Mouse (Mus musculus): ENCODE measurements at regions not wholly inside any gene's neighbourhood (a gene's known extent, or its start where the extent isn't known, plus 50 kb on each side); places are given as distances from the start of the nearest gene placed in this dataset.

DNA sequence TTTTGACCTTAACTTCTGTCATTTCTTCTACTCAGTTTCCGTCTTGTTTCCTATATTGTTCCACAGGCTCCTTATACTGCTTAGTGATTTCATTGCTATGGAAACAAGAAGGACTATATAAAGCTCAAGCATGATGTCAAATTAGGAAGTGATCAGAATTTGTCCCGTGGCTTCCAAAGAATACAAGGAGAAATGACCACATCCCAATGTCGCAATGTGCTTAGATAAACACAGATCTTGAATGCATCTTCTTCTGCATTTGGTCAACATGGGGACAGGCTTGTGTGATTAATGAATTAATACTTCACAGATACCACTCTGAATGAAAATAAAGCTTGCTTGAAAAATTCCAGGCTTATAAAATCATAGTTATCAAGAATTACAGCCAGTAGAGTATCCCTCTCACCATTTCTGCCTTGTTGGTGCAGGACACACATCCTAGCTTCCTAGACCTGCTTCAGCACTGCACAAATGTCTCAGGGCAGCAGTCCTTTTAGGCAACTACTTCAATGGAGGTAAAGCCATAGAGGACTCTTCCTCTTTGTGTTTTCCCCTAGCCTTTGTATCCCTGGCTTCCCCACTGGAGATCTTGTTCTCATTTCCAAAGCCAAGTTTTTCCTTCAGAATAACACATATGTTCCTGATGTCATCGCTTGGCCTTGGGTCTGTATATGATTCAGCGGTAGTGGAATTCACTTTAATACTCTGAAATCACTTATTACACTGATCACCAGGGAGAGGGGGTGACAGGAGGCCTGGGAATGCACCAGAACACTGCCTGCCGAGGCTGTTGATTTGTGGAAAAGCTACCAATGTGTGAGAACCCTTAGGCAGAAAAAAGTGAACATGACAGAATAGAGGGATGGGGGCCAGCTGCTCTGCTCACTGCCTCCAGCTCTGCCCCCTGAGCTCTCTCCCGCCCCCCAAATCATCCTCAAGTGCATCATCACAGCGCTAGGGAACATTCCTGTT is 97.9 kb upstream of the Ccn6 start:
- no peak for ATAC-seq (replicated peaks; ENCODE audit: low FRiP score)

DNA sequence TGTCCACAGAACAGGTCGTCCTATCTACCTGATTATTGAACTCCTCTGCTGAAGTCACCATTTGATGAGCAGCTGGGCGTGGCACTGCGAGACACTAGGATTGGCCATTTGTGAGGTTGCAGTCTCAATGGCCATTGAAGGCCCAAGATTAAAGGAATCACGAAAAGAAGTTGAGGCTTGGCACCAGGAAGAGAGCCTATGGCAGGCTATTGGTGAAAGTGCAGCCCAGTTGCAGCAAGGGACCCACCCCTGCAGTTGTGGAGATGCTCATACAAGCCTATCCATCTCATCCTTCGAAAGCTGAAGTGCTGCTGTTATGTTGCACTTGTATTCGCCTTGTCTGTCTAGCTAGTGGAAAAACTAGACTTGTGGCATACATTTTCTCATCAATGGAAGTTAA is 96.5 kb upstream of the Ccn6 start:
- Histone ChIP-seq H3K36me3 (ENCODE audit: control insufficient read depth, insufficient read depth, low read length) (no peaks in the 10 kb centered on the region), H3K27me3 (replicated peaks; ENCODE audit: control insufficient read depth, insufficient read depth, low read length) (no peaks in the 10 kb centered on the region), H3K4me2 (no peak overlapping the region), H3K27ac (ENCODE audit: low read depth, low read length) (no peak overlapping the region), H3K9ac (ENCODE audit: low read depth, low read length) (no peak overlapping the region), H3K4me1 (replicated peaks; ENCODE audit: control insufficient read depth, insufficient read depth, low read length) (no peaks in the 10 kb centered on the region), H3K4me3 (ENCODE audit: low read depth, low read length) (no peak overlapping the region), H3K9me3 (ENCODE audit: control insufficient read depth, low read length) (no peaks in the 10 kb centered on the region)
- WGBS: 82% methylated on average over 6 of the region's 6 CpGs
- DNase-seq (ENCODE audit: low spot score) (no peak), ATAC-seq (replicated peaks; ENCODE audit: low FRiP score) (no peak)

More for the DNA sequence above, 97.9 kb upstream of the Ccn6 start:
- Histone ChIP-seq H3K4me1 (replicated peaks; ENCODE audit: control insufficient read depth, insufficient read depth, low read length) (no peaks in the 10 kb centered on the region), H3K4me3 (ENCODE audit: low read depth, low read length) (no peak overlapping the region), H3K9me3 (ENCODE audit: control insufficient read depth, low read length) (no peaks in the 10 kb centered on the region), H3K4me2 (no peak overlapping the region), H3K27ac (ENCODE audit: low read depth, low read length) (no peak overlapping the region), H3K27me3 (replicated peaks; ENCODE audit: control insufficient read depth, insufficient read depth, low read length) (no peaks in the 10 kb centered on the region), H3K36me3 (ENCODE audit: control insufficient read depth, insufficient read depth, low read length) (no peaks in the 10 kb centered on the region), H3K9ac (ENCODE audit: low read depth, low read length) (no peak overlapping the region)
- no peak for DNase-seq (ENCODE audit: low spot score)
- 65% methylated on average over 8 of the region's 8 CpGs for WGBS

DNA sequence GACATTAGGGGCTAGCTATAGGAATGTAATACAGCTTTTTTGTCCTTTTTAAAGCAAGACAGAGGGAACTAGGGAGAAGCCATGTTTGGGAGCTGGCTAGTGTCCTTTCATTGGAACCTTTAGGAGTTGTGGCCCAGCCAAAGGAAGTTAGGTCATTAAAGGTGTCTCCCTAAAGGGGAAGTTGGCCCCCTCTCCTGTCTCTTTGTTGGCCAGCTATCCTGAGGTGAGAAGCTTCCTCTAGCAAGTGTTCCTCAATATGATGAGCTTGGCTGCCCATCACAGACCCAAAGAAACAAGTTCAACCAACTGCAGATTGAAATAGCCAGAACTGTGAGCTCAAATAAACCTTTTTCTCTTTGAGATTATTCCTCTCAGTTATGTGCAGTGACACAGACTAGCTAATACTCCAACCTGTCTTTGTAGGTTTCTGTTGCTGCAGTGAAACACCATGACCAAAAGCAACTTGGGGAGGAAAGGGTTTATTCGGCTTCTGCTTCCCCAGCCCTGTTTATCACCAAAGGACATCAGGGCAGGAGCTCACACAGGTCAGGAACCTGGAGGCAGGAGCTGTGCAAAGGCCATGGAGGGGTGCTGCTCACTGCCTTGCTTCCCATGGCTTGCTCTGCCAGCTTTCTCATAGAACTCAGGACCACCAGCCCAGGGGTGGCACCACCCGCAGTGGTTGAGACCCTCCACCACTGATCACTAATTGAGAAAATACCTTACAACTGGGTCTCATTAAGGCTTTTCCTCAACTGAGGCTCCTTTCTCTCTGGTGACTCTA is 94.0 kb upstream of the Ccn6 start:
- WGBS: 78% methylated on average over 2 of the region's 2 CpGs
- no peaks in the 10 kb centered on the region for H3K4me1 ChIP-seq (replicated peaks; ENCODE audit: control insufficient read depth, insufficient read depth, low read length)
- H3K9me3 ChIP-seq (ENCODE audit: control insufficient read depth, low read length): no peaks in the 10 kb centered on the region
- H3K27ac ChIP-seq (ENCODE audit: low read depth, low read length): no peak overlapping the region
- H3K27me3 ChIP-seq (replicated peaks; ENCODE audit: control insufficient read depth, insufficient read depth, low read length): no peaks in the 10 kb centered on the region
- no peak overlapping the region for H3K9ac ChIP-seq (ENCODE audit: low read depth, low read length)
- no peaks in the 10 kb centered on the region for H3K36me3 ChIP-seq (ENCODE audit: control insufficient read depth, insufficient read depth, low read length)
- DNase-seq (ENCODE audit: low spot score): no peak
- no peak for ATAC-seq (replicated peaks; ENCODE audit: low FRiP score)
- H3K4me2 ChIP-seq: no peak overlapping the region
- no peak overlapping the region for H3K4me3 ChIP-seq (ENCODE audit: low read depth, low read length)

DNA sequence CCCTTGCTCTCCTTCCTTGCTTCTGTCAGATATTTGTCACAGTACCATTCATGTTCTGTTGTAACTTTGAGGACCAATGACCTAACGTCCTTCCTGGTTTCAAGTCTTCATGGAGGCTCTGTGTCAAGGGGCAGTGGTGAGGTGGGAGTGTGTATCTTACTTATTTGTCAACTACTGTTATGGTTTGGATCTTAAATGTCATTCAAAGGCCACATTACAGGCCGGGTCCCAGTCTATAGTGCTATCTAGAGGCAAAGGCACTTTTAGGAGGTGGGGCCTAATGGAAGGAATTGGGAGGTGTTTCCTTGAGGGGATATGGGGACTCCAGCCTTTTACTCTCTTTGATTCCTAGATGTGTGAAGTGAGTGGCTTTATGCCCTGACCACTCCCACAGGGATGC is 91.0 kb upstream of the Ccn6 start:
- no peak overlapping the region for H3K4me2 ChIP-seq
- ATAC-seq (replicated peaks; ENCODE audit: low FRiP score) (no peak), DNase-seq (ENCODE audit: low spot score) (no peak)
- no peak overlapping the region for H3K4me3 ChIP-seq (ENCODE audit: low read depth, low read length)
- no peak overlapping the region for H3K9ac ChIP-seq (ENCODE audit: low read depth, low read length)
- no peaks in the 10 kb centered on the region for H3K36me3 ChIP-seq (ENCODE audit: control insufficient read depth, insufficient read depth, low read length)
- no peak overlapping the region for H3K27ac ChIP-seq (ENCODE audit: low read depth, low read length)
- H3K4me1 ChIP-seq (replicated peaks; ENCODE audit: control insufficient read depth, insufficient read depth, low read length): no peaks in the 10 kb centered on the region
- WGBS: 66% methylated on average over 2 of the region's 2 CpGs
- no peaks in the 10 kb centered on the region for H3K9me3 ChIP-seq (ENCODE audit: control insufficient read depth, low read length)
- no peaks in the 10 kb centered on the region for H3K27me3 ChIP-seq (replicated peaks; ENCODE audit: control insufficient read depth, insufficient read depth, low read length)

DNA sequence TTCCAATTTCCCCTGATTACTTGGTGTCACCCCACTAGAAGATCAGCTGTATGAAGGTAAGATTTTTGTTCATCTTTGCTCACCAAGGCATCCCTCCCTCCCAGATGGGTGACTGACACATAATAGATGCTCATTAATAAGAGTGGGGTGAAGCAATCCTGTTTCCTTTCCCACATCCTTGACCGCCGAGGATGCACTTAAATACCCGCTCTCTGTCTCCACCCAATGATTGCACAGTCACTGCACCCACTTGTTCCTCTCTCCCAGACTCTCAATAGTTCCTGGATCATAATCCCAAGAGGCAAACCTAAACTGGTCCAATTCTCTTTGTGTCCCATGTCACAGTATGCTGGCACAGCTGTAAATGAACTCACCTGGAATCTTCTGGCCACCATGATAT is 86.4 kb upstream of the Ccn6 start:
- ATAC-seq (replicated peaks; ENCODE audit: low FRiP score) (no peak), DNase-seq (ENCODE audit: low spot score) (no peak)
- Histone ChIP-seq H3K9ac (ENCODE audit: low read depth, low read length) (no peak overlapping the region), H3K27me3 (replicated peaks; ENCODE audit: control insufficient read depth, insufficient read depth, low read length) (no peaks in the 10 kb centered on the region), H3K4me2 (no peak overlapping the region), H3K4me3 (ENCODE audit: low read depth, low read length) (no peak overlapping the region), H3K27ac (ENCODE audit: low read depth, low read length) (no peak overlapping the region), H3K9me3 (ENCODE audit: control insufficient read depth, low read length) (no peaks in the 10 kb centered on the region), H3K4me1 (replicated peaks; ENCODE audit: control insufficient read depth, insufficient read depth, low read length) (no peaks in the 10 kb centered on the region), H3K36me3 (ENCODE audit: control insufficient read depth, insufficient read depth, low read length) (no peaks in the 10 kb centered on the region)
- 72% methylated on average over 3 of the region's 3 CpGs for WGBS

DNA sequence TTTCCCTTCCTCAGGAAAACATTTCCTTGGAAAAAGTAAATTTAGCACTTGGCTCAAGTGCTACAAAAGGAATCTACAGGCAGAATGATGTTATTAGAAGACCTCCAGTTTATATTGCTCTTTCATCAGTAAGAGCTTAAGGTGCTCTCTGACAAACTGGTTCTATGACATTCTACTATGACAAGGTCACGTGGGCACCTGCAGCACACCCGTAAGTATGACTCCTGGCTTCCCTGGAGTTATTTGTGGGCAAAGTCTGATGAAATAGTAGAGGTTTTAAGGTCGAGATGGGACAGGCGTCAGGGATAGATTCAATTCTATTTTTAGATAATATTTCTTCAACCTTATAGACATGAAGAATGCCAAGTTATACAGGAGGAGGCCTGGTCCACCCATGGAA is 84.9 kb upstream of the Ccn6 start:
- no peak overlapping the region for H3K4me2 ChIP-seq
- no peaks in the 10 kb centered on the region for H3K9me3 ChIP-seq (ENCODE audit: control insufficient read depth, low read length)
- H3K4me3 ChIP-seq (ENCODE audit: low read depth, low read length): no peak overlapping the region
- no peak overlapping the region for H3K27ac ChIP-seq (ENCODE audit: low read depth, low read length)
- no peak overlapping the region for H3K9ac ChIP-seq (ENCODE audit: low read depth, low read length)
- 75% methylated on average over 4 of the region's 4 CpGs for WGBS
- no peaks in the 10 kb centered on the region for H3K27me3 ChIP-seq (replicated peaks; ENCODE audit: control insufficient read depth, insufficient read depth, low read length)
- ATAC-seq (replicated peaks; ENCODE audit: low FRiP score): no peak
- no peaks in the 10 kb centered on the region for H3K36me3 ChIP-seq (ENCODE audit: control insufficient read depth, insufficient read depth, low read length)
- no peaks in the 10 kb centered on the region for H3K4me1 ChIP-seq (replicated peaks; ENCODE audit: control insufficient read depth, insufficient read depth, low read length)
- no peak for DNase-seq (ENCODE audit: low spot score)

DNA sequence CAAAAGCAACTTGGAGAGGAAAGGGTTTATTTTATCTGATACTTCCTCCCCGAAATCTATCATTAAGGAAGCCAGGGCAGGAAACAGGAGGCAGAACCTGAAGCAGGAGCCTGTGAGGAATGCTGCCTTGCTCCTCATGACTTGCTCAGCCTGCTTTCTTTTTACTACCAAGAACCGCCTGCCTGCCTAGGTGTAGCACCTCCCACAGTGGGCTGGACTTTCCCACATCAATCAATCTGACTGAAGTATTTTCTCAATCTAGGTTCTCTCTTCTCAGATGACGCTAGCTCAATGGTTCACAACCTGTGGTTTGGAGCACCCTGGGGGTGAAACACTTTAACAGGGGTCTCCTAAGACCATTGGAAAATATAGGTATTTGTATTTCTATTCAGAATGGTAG is 83.4 kb upstream of the Ccn6 start:
- H3K9me3 ChIP-seq (ENCODE audit: control insufficient read depth, low read length): no peaks in the 10 kb centered on the region
- no peak overlapping the region for H3K4me3 ChIP-seq (ENCODE audit: low read depth, low read length)
- no peaks in the 10 kb centered on the region for H3K4me1 ChIP-seq (replicated peaks; ENCODE audit: control insufficient read depth, insufficient read depth, low read length)
- no peaks in the 10 kb centered on the region for H3K27me3 ChIP-seq (replicated peaks; ENCODE audit: control insufficient read depth, insufficient read depth, low read length)
- WGBS: 49% methylated on average over 3 of the region's 3 CpGs
- H3K27ac ChIP-seq (ENCODE audit: low read depth, low read length): no peak overlapping the region
- H3K4me2 ChIP-seq: no peak overlapping the region
- no peak overlapping the region for H3K9ac ChIP-seq (ENCODE audit: low read depth, low read length)
- DNase-seq (ENCODE audit: low spot score) (no peak), ATAC-seq (replicated peaks; ENCODE audit: low FRiP score) (no peak)
- no peaks in the 10 kb centered on the region for H3K36me3 ChIP-seq (ENCODE audit: control insufficient read depth, insufficient read depth, low read length)

DNA sequence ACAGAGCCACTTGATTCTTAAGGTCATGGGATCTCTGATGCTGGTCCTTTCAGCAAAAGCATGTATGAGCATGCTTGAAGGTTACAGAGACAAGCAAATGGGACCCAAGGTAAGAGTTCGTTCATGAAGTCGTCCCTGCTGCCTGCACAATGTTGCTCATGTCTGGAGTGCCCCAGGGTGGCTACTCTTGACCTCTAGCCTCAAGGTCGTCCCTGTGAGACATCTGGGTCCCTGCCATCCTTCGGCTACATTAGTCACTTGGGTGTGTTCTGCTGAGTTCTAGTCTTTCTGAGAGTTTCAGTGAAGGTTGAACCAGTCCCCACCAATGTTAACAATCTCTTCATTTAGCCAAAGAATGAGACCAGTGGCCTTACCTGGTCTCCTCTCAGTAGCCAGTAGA is 81.5 kb upstream of the Ccn6 start:
- no peak for ATAC-seq (replicated peaks; ENCODE audit: low FRiP score)
- no peak overlapping the region for H3K4me2 ChIP-seq
- H3K9ac ChIP-seq (ENCODE audit: low read depth, low read length): no peak overlapping the region
- no peak for DNase-seq (ENCODE audit: low spot score)
- no peaks in the 10 kb centered on the region for H3K4me1 ChIP-seq (replicated peaks; ENCODE audit: control insufficient read depth, insufficient read depth, low read length)
- H3K27ac ChIP-seq (ENCODE audit: low read depth, low read length): no peak overlapping the region
- H3K4me3 ChIP-seq (ENCODE audit: low read depth, low read length): no peak overlapping the region
- no peaks in the 10 kb centered on the region for H3K27me3 ChIP-seq (replicated peaks; ENCODE audit: control insufficient read depth, insufficient read depth, low read length)
- WGBS: 72% methylated on average over 4 of the region's 4 CpGs
- no peaks in the 10 kb centered on the region for H3K36me3 ChIP-seq (ENCODE audit: control insufficient read depth, insufficient read depth, low read length)
- no peaks in the 10 kb centered on the region for H3K9me3 ChIP-seq (ENCODE audit: control insufficient read depth, low read length)
